Mouse (Mus musculus) MEL (cell line): Measurements from ENCODE around the gene Tbc1d1. TPM values are rescaled to one million over a fixed set of nuclear protein-coding genes. Genes with fewer than 3 reads are reported as not detected.

ENCODE experiments used
- DNase-seq: peaks from one replicate; pipeline ENCODE4 v3.0.0; 2011; ENCODE audit warnings: low read depth, low spot score
- H3K27ac ChIP-seq: 2 replicates; pipeline ENCODE4 v1.5.1; 2012; ENCODE audit warnings: low read depth, mild to moderate bottlenecking, control low read depth, low read length, moderate library complexity; ENCODE audit not compliant: control insufficient read depth
- H3K27me3 ChIP-seq, 2 experiments: fragments of 150-350 bp in 1 of 2; sonication (generic) in 1 of 2; 2 replicates each; pipeline ENCODE4 v1.6.1; 2012; ENCODE audit warnings: low read length in 2 of 2, mild to moderate bottlenecking in 2 of 2, improper control_type of control experiment in 1 of 2, moderate library complexity in 1 of 2; ENCODE audit not compliant: insufficient read depth in 2 of 2, control insufficient read depth in 1 of 2
- H3K36me3 ChIP-seq, 2 experiments: 2 replicates each; pipeline ENCODE4 v1.6.1; 2012 to 2014; ENCODE audit warnings: low read length in 2 of 2, improper control_type of control experiment in 1 of 2, inconsistent platforms in 1 of 2, mild to moderate bottlenecking in 1 of 2; ENCODE audit not compliant: insufficient read depth in 2 of 2, control insufficient read depth in 1 of 2
- H3K4me1 ChIP-seq, 2 experiments: fragments of 150-350 bp in 1 of 2; sonication (generic) in 1 of 2; 2 replicates each; pipeline ENCODE4 v1.6.1; 2012; ENCODE audit warnings: low read length in 2 of 2, improper control_type of control experiment in 1 of 2, mild to moderate bottlenecking in 1 of 2; ENCODE audit not compliant: insufficient read depth in 2 of 2, control insufficient read depth in 1 of 2
- H3K4me3 ChIP-seq, 2 experiments: fragments of 150-350 bp in 1 of 2; sonication (generic) in 1 of 2; 2 replicates each; pipeline ENCODE4 v1.5.1; 2012; ENCODE audit warnings: low read depth in 2 of 2, low read length in 2 of 2, mild to moderate bottlenecking in 2 of 2, moderate library complexity in 2 of 2, control low read depth in 1 of 2, improper control_type of control experiment in 1 of 2; ENCODE audit not compliant: control insufficient read depth in 1 of 2, insufficient read depth in 1 of 2
- H3K79me2 ChIP-seq: 2 replicates; pipeline ENCODE4 v1.6.1; 2012; ENCODE audit warnings: mild to moderate bottlenecking, low read length, moderate library complexity; ENCODE audit not compliant: control insufficient read depth, poor library complexity, insufficient read depth
- H3K9ac ChIP-seq: 2 replicates; pipeline ENCODE4 v1.6.1; 2012; ENCODE audit warnings: low read depth, mild to moderate bottlenecking, control low read depth, low read length, moderate library complexity; ENCODE audit not compliant: control insufficient read depth, poor library complexity, severe bottlenecking
- H3K9me3 ChIP-seq: fragments of 150-350 bp; sonication (generic); replicated peaks from 2 replicates; pipeline ENCODE4 v1.6.1; 2012; ENCODE audit warnings: mild to moderate bottlenecking, low read length, improper control_type of control experiment, moderate library complexity; ENCODE audit not compliant: insufficient read depth
- BHLHE40 ChIP-seq: IDR thresholded peaks from 2 replicates; pipeline ENCODE4 v1.6.1; 2012; ENCODE audit warnings: low read depth, mild to moderate bottlenecking, inconsistent platforms, low read length, improper control_type of control experiment, borderline replicate concordance
- CHD2 ChIP-seq: IDR thresholded peaks from 2 replicates; pipeline ENCODE4 v1.6.1; 2011; ENCODE audit warnings: low read length, improper control_type of control experiment
- E2F4 ChIP-seq: IDR thresholded peaks from 2 replicates; pipeline ENCODE4 v1.6.1; 2011; ENCODE audit warnings: low read depth, low read length, improper control_type of control experiment, borderline replicate concordance
- EP300 ChIP-seq, 2 experiments: IDR thresholded peaks; 2 replicates each; pipeline ENCODE4 v1.6.1; 2011; ENCODE audit warnings: improper control_type of control experiment in 2 of 2, low read length in 2 of 2, low read depth in 1 of 2, mild to moderate bottlenecking in 1 of 2
- GABPA ChIP-seq: IDR thresholded peaks from 2 replicates; pipeline ENCODE4 v1.6.1; 2012; ENCODE audit warnings: low read depth, mild to moderate bottlenecking, inconsistent platforms, low read length, improper control_type of control experiment, moderate library complexity
- GATA1 ChIP-seq: IDR thresholded peaks from 2 replicates; pipeline ENCODE4 v1.6.1; 2011; ENCODE audit warnings: low read depth, low read length, improper control_type of control experiment
- JUND ChIP-seq: IDR thresholded peaks from 2 replicates; pipeline ENCODE4 v1.6.1; 2011; ENCODE audit warnings: low read depth, mild to moderate bottlenecking, improper control_type of control experiment, low read length
- KAT2A ChIP-seq: conservative IDR thresholded peaks from 2 replicates; pipeline ENCODE4 v1.6.1; 2012; ENCODE audit warnings: low read depth, low read length, improper control_type of control experiment, inconsistent platforms
- MAFK ChIP-seq: IDR thresholded peaks from 2 replicates; pipeline ENCODE4 v1.6.1; 2011; ENCODE audit warnings: low read depth, mild to moderate bottlenecking, low read length, improper control_type of control experiment, borderline replicate concordance
- MYB ChIP-seq: IDR thresholded peaks from 2 replicates; pipeline ENCODE4 v1.6.1; 2011; ENCODE audit warnings: mild to moderate bottlenecking, low read depth, low read length, improper control_type of control experiment
- NELFE ChIP-seq: IDR thresholded peaks from 2 replicates; pipeline ENCODE4 v1.6.1; 2011; ENCODE audit warnings: low read depth, low read length, improper control_type of control experiment
- NRF1 ChIP-seq: IDR thresholded peaks from 2 replicates; pipeline ENCODE4 v1.6.1; 2014; ENCODE audit warnings: low read depth, mild to moderate bottlenecking, inconsistent platforms, low read length, improper control_type of control experiment, moderate library complexity; ENCODE audit not compliant: poor library complexity, insufficient read depth, severe bottlenecking
- RCOR1 ChIP-seq: IDR thresholded peaks from 2 replicates; pipeline ENCODE4 v1.6.1; 2012; ENCODE audit warnings: low read depth, mild to moderate bottlenecking, inconsistent platforms, low read length, improper control_type of control experiment
- SMC3 ChIP-seq: IDR thresholded peaks from 2 replicates; pipeline ENCODE4 v1.6.1; 2011; ENCODE audit warnings: low read depth, low read length, improper control_type of control experiment
- TAL1 ChIP-seq: IDR thresholded peaks from 2 replicates; pipeline ENCODE4 v1.6.1; 2012; ENCODE audit warnings: mild to moderate bottlenecking, inconsistent platforms, low read length, moderate library complexity, mixed read lengths
- TBP ChIP-seq: IDR thresholded peaks from 2 replicates; pipeline ENCODE4 v1.8.0; 2011; ENCODE audit warnings: low read depth, low read length, improper control_type of control experiment
- UBTF ChIP-seq: IDR thresholded peaks from 2 replicates; pipeline ENCODE4 v1.6.1; 2012; ENCODE audit warnings: low read depth, mild to moderate bottlenecking, inconsistent platforms, low read length, improper control_type of control experiment, moderate library complexity, borderline replicate concordance; ENCODE audit not compliant: insufficient read depth
- USF1 ChIP-seq: IDR thresholded peaks from 2 replicates; pipeline ENCODE4 v1.6.1; 2014; ENCODE audit warnings: low read depth, mild to moderate bottlenecking, inconsistent platforms, low read length, improper control_type of control experiment, moderate library complexity
- USF2 ChIP-seq, 2 experiments: IDR thresholded peaks; 2 replicates each; pipeline ENCODE4 v1.6.1; 2011 to 2012; ENCODE audit warnings: improper control_type of control experiment in 2 of 2, low read length in 2 of 2, borderline replicate concordance in 1 of 2, inconsistent platforms in 1 of 2, low read depth in 1 of 2, mild to moderate bottlenecking in 1 of 2; ENCODE audit not compliant: insufficient read depth in 1 of 2
- ZMIZ1 ChIP-seq: IDR thresholded peaks from 2 replicates; pipeline ENCODE4 v1.6.1; 2012; ENCODE audit warnings: low read depth, mild to moderate bottlenecking, inconsistent platforms, low read length, improper control_type of control experiment, moderate library complexity
- ZNF384 ChIP-seq: IDR thresholded peaks from 2 replicates; pipeline ENCODE4 v1.6.1; 2012; ENCODE audit warnings: low read depth, mild to moderate bottlenecking, inconsistent platforms, low read length, improper control_type of control experiment
- polyA plus RNA-seq, 2 experiments: library from polyadenylated mRNA; stranded (reverse) in 1 of 2; unstranded in 1 of 2; fragments of >175 nt in 1 of 2; fragments of >200 nt in 1 of 2; gene quantifications; 2 replicates each; pipeline versions ENCODE4 v1.2.1 to v1.2.4; 2012; ENCODE audit warnings: low replicate concordance in 2 of 2, low read depth in 1 of 2; ENCODE audit not compliant: insufficient read length in 2 of 2, insufficient read depth in 1 of 2, missing spikeins in 1 of 2
- total RNA-seq: library from RNA; depleted of rRNA; stranded (reverse); fragments of 300-350 nt; gene quantifications from 2 replicates; pipeline ENCODE4 v1.2.3, GENCODE M21; 2012

Gene Tbc1d1
- total and polyA plus RNA-seq, 3 experiments = 22.5 to 24.4 TPM; not detected in 1

- TF ChIP-seq UBTF (no peak), ZMIZ1 (no peak), NRF1 (no peak), SMC3 (no peak), MAFK (no peak), BHLHE40 (no peak)
- H3K36me3 ChIP-seq = peaks cover 0 to 6% of the 10 kb centered on the region in 2 experiments; a peak in 2 of 4 replicates
These were observed 126.5 kb downstream of the Tbc1d1 start for GRCm38 (mm10) chr5:64282594-64282993.

GRCm38 (mm10) chr5:64285289-64285688 is 129.2 kb downstream of the Tbc1d1 start:
- peaks cover 0 to 2% of the 10 kb centered on the region in 2 experiments; a peak in 2 of 4 replicates for H3K36me3 ChIP-seq
- H3K27ac ChIP-seq = no peak overlapping the region
- H3K9ac ChIP-seq = no peak overlapping the region
- DNase-seq = no peak
- H3K9me3 ChIP-seq = no peaks in the 10 kb centered on the region
- no peak overlapping the region for H3K4me3 ChIP-seq
- no peaks in the 10 kb centered on the region for H3K79me2 ChIP-seq
- no peaks in the 10 kb centered on the region for H3K27me3 ChIP-seq
- TF ChIP-seq MYB = no peak
- TF ChIP-seq, all 39 proteins: peak for 0
- no peaks in the 10 kb centered on the region for H3K4me1 ChIP-seq

More at GRCm38 (mm10) chr5:64282594-64282993, 126.5 kb downstream of the Tbc1d1 start:
- no peaks in the 10 kb centered on the region for H3K79me2 ChIP-seq
- no peak for DNase-seq
- no peak overlapping the region for H3K9ac ChIP-seq
- H3K4me1 ChIP-seq = no peaks in the 10 kb centered on the region
- no peaks in the 10 kb centered on the region for H3K27me3 ChIP-seq
- no peak overlapping the region for H3K27ac ChIP-seq
- no peaks in the 10 kb centered on the region for H3K9me3 ChIP-seq
- no peak overlapping the region for H3K4me3 ChIP-seq

GRCm38 (mm10) chr5:64285851-64286250 is 129.7 kb downstream of the Tbc1d1 start:
- TF ChIP-seq JUND = no peak
- no peak for TF ChIP-seq CHD2
- no peak for TF ChIP-seq GATA1
- TF ChIP-seq GABPA = no peak
- TF ChIP-seq TAL1 = no peak
- TF ChIP-seq EP300 (IDR thresholded peaks at IDR 0.05; ENCODE audit: low read depth in 1 of 2, low read length in 2 of 2) = no peak
- no peak for TF ChIP-seq USF2 (IDR thresholded peaks at IDR 0.05; ENCODE audit: borderline replicate concordance in 1 of 2, insufficient read depth in 1 of 2, low read depth in 1 of 2, low read length in 2 of 2)
- no peak for TF ChIP-seq KAT2A
- no peak for TF ChIP-seq E2F4
- no peak for TF ChIP-seq TBP
- no peak for TF ChIP-seq USF1
- no peak for TF ChIP-seq NELFE
- no peak for TF ChIP-seq RCOR1
- TF ChIP-seq ZNF384 = no peak
- Histone ChIP-seq H3K27me3 (no peaks in the 10 kb centered on the region), H3K36me3 (peaks cover 0 to 2% of the 10 kb centered on the region in 2 experiments; a peak in 2 of 4 replicates), H3K9ac (no peak overlapping the region), H3K4me1 (no peaks in the 10 kb centered on the region), H3K79me2 (no peaks in the 10 kb centered on the region), H3K9me3 (no peaks in the 10 kb centered on the region), H3K4me3 (no peak overlapping the region), H3K27ac (no peak overlapping the region)
- no peak for DNase-seq
